Mouse (Mus musculus) heart, postnatal 14 days (tissue): Measurements from ENCODE around the gene Dlgap1. TPM values are rescaled to one million over a fixed set of nuclear protein-coding genes. Genes with fewer than 3 reads are reported as not detected.

Source experiments
- DNase-seq, 2 experiments: peaks; one replicate each; pipeline ENCODE4 v3.0.0; 2021 to 2022
- intact Hi-C: fragments of 180-260 bp; cut with DNase I; formaldehyde crosslinking; loops from one replicate; pipeline ENCODE4 v1.15.1; 2025
- total RNA-seq, 2 experiments: library from RNA; stranded (reverse); gene quantifications; 2 replicates each; pipeline ENCODE4 v1.2.3; 2021

Gene Dlgap1
- total RNA-seq, 2 experiments from 2014 or later: 0.39 to 1.3 TPM

- peak; percentile 17 to 36 for DNase-seq
- intact Hi-C loops: no loop called here
These were observed 779.0 kb downstream of the Dlgap1 start for GRCm38 (mm10) chr17:70747731-70748475.

DNA sequence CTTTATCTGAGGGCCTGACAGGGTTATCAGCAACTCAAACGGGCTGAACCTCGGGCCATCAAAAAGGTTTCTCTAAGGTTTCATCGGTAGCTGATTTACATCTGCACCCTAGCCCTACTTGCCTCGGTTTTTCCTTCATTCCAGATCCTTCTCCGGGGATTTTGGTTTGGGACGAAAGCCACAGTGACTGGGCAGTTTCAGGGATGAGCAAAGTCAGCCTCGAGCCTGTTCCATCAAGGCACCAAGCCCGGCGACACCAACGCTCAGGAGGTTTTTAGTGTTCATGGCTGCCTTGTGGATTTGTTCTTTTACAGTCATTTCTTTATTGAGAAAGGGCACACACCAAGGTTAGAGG is 779.6 kb downstream of the Dlgap1 start:
- DNase-seq: no peak
- intact Hi-C loops: no loop called here

DNA sequence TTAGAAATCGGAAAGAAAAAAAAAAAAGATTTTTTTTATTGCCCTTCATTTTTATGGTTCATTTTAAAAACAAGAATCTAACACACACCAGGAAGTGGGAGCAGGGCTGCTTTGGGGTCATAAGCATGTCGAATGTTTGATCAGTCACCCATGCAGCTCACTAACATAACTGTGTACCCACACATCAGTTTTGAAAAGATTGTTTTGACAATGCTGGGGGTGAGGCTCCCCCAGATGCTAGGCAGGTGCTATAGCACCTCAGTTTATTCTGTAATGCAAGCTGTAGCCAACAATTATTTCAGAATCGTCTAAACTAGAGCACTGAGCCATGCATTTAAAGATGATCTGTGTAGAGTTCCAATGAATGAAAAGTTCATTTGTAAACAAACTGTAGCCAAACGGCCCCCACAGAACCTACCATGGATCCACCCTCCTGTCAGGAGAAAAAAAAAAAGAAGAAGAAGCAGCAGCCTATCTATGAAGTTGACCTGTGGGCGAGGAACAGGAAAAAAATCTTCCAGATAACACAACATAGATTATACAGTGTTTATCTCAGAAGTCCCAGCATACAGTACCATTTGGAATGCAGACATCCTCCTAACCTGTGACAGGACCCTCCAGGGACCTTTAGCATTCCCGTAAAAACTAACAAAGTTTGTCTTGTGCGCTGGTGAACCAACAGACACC is 780.2 kb downstream of the Dlgap1 start:
- intact Hi-C loops: no loop called here
- DNase-seq: no peak

GRCm38 (mm10) chr17:70750236-70751160 is 781.6 kb downstream of the Dlgap1 start:
- intact Hi-C loops: loop anchor here (10.0 kb wide), 1 partner anchor 434 kb away; the partner anchor contains the start of gene Lpin2
- no peak for DNase-seq

- peak; percentile 51 to 63 for DNase-seq
- intact Hi-C loops: loop anchor here (10.0 kb wide), 1 partner anchor 434 kb away; the partner anchor contains the start of gene Lpin2
These were observed 782.3 kb downstream of the Dlgap1 start for GRCm38 (mm10) chr17:70751161-70751651.

- intact Hi-C loops: loop anchor here (10.0 kb wide), 1 partner anchor 433 kb away; the partner anchor contains the start of gene Lpin2
- no peak for DNase-seq
These were observed 782.8 kb downstream of the Dlgap1 start for GRCm38 (mm10) chr17:70751676-70752075.

GRCm38 (mm10) chr17:70753444-70754032 is 784.7 kb downstream of the Dlgap1 start:
- intact Hi-C loops: loop anchor here (2.0 to 10.0 kb wide), 3 partner anchors 15 to 431 kb away; partner anchors contain the start of genes Lpin2 and Tgif1
- no peak for DNase-seq

GRCm38 (mm10) chr17:70754041-70754440 is 785.2 kb downstream of the Dlgap1 start:
- DNase-seq: no peak
- intact Hi-C loops: loop anchor here (2.0 to 10.0 kb wide), 3 partner anchors 15 to 431 kb away; partner anchors contain the start of genes Lpin2 and Tgif1

DNA sequence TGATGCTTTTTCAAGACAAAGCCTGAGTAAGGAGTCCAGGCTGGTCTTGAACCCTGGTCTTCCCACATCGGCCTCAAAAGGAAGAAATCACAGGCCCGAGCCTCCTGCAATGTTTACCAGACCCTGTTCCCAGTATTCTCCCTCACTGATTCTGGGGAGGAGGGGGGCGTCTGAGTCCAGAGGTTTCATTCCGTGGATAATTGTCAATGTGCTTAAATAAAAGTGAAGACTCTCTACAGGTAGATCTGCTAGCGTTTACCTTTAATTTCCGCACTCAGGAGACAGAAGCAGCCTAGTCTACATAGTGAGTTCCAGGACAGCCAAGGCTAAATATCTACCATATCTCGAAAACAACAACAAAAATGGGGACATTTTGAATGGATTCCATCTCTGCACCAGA is 785.8 kb downstream of the Dlgap1 start:
- DNase-seq: no peak
- intact Hi-C loops: loop anchor here (1.0 to 10.0 kb wide), 4 partner anchors 16 to 430 kb away; partner anchors contain the start of genes Lpin2 and Tgif1

GRCm38 (mm10) chr17:70755039-70755668 is 786.3 kb downstream of the Dlgap1 start:
- peak; percentile 91 to 96 for DNase-seq
- intact Hi-C loops: loop anchor here (1.0 to 10.0 kb wide), 4 partner anchors 16 to 430 kb away; partner anchors contain the start of genes Lpin2 and Tgif1

GRCm38 (mm10) chr17:70755669-70756263 is 786.9 kb downstream of the Dlgap1 start:
- intact Hi-C loops: loop anchor here (1.0 to 10.0 kb wide), 4 partner anchors 17 to 429 kb away; partner anchors contain the start of genes Lpin2 and Tgif1
- DNase-seq: peak; percentile 18 to 29

DNA sequence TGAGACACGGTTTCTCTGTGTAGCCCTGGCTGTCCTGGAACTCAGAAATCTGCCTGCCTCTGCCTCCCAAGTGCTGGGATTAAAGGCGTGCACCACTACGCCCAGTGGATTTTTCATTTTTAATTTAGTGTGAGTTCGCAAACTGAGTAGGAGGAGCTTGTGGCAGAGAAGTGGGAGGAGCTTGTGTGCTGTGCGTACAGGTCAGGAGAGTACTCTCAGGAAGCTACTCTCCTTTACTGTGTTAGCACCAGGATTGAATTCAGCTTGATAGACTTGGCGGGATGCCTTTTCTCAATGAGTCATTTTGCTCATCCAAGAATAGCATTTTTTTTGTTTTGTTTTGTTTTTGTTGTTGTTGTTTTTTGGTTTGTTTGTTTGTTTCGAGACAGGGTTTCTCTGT is 793.1 kb downstream of the Dlgap1 start:
- intact Hi-C loops: no loop called here
- no peak for DNase-seq

- no peak for DNase-seq
- intact Hi-C loops: no loop called here
These were observed 793.8 kb downstream of the Dlgap1 start for GRCm38 (mm10) chr17:70762634-70763033.

GRCm38 (mm10) chr17:70765337-70765736 is 796.5 kb downstream of the Dlgap1 start:
- no peak for DNase-seq

DNA sequence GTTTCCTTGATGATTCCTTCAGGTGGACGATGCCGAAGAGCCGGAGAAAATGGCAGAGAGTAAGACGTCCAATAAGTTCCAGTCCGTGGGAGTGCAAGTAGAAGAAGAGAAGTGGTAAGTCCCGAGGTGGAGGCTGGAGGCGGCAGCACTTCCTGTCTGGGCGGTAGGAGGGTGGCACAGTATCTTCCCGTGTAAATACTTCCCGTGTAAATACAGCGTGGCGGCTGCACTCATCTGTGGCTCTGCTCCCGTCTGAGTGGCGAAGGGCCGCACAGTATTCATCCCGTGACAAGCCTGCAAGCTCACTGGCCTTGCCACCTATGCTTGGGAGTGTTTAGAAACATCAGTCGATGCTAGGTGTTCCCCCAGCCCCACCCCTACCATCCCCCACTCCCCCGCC is 797.1 kb downstream of the Dlgap1 start:
- DNase-seq: no peak
- intact Hi-C loops: no loop called here

More at GRCm38 (mm10) chr17:70765337-70765736, 796.5 kb downstream of the Dlgap1 start:
- intact Hi-C loops: no loop called here

- DNase-seq: no peak
- intact Hi-C loops: no loop called here
These were observed 803.4 kb downstream of the Dlgap1 start for GRCm38 (mm10) chr17:70772120-70772899.

DNA sequence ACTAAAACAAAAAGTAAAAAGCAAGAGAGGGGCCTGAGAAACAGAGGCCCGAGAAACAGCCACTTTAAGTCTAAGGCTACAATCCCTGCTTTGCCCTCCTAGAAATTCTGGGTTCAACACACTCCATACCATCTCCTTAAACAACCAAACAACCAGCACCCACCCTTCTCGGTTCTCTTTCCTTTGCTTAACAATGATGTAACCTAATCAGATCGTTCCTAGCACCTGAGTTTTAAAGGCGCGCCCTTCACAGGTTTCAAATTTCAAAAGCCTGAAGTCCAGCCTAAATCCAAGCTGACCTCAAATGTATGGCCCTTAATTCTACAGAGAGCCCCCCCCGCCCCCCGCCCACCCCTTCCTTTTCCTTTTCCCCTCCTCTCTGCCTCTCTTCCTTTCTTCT is 810.9 kb downstream of the Dlgap1 start:
- DNase-seq: no peak
- intact Hi-C loops: no loop called here
